Mouse (Mus musculus) kidney, postnatal 14 days (tissue): Measurements from ENCODE around the gene AU022252.
"Not testable (repeated sequence)": the region's sequence is repeated elsewhere in the genome, so short reads cannot be mapped to it uniquely, and the experiment has no call there.

Source experiments
- DNase-seq: peaks from one replicate; pipeline ENCODE4 v3.0.0; 2022; ENCODE audit warnings: mixed read lengths

Gene AU022252

DNA sequence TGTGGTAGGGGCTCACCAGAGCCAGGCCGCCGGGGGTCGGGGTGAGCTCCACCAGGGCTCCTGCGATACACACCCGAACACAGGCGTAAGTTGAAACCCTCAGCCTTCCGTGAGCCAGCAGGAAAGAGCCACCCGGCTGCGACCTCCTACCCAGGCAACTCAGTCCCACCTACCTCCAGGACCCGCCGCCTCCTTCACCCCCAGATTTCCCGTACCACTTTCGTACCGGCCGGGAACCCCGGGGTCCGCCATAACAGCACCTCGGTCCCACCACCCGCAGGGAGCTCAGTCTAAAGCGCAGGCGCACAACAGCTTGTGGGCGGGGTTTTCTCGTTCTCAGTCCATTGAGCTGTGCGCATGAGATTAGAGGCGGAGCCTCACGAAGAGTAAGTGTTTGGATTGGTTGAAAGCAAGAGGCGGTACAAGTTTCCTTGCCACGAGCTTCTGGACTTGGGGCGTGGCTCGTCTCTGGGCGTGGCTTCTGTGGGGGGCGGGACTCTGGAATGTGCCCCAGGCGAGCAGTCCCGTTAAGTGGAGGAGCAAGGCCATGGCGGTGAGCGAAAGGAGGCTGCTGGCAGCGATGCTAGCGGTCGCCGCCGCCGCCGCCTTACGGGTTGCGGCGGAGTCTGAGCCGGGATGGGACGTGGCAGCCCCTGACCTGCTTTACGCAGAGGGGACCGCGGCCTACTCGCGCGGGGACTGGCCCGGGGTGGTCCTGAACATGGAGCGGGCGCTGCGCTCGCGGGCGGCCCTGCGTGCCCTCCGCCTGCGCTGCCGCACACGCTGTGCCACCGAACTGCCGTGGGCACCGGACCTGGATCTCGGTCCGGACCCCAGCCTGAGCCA, at the start of gene AU022252, which contains the start of gene P3h1:
AU022252 (minus strand) TSS at position 303 of the 846 bp plus-strand sequence.
P3h1 (plus strand) TSS at position 506 of the 846 bp plus-strand sequence.
- DNase-seq, result peak; percentile 100

DNA sequence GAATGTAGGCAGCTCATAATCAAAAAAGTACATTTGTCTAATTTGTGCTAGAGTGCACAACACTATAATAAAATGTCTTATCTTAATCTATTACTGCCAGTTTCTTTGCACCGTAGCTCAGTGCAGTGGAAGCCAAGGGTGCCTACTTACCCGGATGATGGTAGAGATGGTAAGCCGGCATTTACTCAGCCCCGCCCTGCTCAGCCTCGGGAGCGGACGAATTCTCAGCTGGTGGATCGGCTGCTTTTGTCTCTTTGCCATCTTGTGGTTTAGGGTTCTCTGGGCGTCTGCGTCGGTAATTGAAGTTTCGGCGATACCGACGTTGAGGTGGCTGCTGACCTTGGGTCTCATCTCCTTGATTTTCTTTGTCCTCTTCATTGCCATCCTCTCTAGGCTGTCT, 46.3 kb upstream of the AU022252 start:
- DNase-seq, result not testable (repeated sequence)

DNA sequence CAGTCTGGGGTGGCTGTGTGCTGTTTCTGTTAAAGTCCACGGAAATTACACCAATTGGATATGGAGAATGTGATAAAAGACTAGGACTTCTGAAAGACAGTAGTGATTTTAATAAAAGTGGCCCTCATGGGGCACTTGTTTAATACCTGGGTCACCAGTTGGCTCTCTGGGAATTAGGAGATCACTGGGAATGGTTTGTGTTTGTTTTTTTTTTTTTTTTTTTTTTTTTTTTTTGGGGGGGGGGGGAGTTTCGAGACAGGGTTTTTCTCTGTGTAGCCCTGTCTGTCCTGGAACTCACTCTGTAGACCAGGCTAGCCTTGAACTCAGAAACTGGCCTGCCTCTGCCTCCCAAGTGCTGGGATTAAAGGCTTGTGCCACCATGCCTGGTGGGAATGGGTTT, 43.2 kb upstream of the AU022252 start:
- DNase-seq, result no peak

DNA sequence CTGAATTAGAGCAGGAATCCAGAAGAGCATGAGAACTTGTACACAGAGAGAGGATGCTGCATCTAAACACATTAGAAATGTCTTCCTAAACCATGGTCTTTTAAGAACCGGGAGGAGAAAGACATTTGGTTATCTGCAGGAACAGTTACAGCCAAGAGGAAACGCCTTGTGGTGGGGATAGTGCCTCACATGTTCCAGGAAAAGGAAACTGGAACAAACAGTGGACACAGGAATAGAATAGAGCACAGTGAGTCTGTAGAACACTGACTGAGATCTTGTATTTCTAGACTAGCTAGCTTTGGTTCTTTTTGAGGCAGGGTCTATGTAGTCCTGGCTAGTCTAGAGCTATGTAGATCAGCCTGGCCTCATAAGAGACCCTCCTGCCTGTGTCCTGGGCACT, 42.7 kb upstream of the AU022252 start:
- no peak for DNase-seq

DNA sequence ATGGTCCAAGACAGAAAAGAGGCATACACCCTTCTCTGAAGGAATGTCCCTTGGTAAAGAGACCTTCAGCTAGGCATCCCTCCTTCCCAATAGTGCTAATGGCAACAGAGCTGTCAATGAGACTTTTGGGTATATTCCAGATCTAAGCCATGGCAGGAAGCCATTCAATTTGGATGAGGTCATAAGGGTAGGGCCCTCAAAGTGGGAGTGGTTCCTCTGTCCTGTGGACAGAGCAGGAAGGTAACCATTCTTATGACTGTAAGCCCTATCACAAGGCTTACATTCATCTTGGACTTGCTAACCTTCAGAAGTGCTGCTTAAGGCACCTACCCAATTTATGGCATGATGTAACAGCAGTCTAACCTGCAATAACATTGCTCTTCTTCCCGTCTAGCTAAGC, 42.1 kb upstream of the AU022252 start:
- no peak for DNase-seq

DNA sequence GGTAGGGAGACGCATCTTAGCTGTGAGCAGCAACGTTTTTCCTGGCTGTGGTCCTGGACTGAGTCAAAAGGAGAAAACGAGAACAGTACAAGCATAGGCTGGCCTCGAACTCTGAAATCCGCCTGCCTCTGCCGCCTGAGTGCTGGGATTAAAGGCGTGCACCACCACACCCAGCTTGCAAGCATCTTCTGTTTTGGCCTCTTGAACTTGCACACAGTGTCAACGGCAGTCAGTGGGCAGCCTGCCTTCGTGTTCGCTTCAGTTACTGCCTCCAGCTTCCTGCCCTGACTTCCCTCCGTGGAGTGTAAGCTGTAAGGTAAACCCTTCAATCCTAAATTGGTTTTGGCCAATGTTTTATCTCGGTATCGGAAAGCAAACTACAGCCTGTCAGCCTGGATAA, 34.1 kb upstream of the AU022252 start:
- DNase-seq, result no peak

DNA sequence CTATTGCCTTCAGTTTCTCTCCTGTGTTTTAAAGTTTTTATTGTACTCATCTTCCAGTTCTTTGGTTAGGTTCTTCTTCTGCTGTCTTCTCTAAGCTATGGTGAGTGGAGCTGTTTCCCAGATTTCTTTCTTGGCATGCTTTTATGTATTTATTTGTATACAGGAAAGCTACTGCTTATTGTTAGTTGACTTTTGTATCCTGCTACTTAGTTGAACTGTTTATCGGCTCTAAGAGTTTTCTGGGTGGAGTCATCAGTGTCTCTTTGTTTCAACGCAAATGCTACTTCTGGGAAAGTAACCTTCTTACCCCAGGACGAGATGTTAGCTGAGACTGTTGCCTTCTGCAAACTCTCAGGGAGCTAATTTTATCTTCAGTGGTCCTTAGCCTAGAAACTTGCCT, 30.9 kb upstream of the AU022252 start:
- DNase-seq, result no peak

DNA sequence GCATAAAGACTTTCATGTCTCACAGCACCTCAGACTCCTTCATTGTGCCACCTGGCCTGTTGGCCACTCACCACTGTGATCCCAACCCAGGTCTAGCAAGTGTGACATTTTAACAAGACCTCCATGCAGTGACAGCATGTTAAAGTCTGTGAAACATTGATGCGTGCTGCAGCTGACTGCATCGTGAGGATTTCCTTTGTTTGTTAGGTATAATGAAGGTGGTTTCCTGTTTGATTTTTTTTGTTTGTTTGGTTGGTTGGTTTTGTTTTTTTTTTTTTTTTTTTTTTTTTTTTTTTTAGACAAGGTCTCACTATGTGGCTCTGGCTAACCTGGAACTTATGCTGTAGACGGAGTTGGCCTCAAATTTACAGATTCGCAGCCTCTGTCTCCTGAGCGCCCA, 30.0 kb upstream of the AU022252 start:
- no peak for DNase-seq

DNA sequence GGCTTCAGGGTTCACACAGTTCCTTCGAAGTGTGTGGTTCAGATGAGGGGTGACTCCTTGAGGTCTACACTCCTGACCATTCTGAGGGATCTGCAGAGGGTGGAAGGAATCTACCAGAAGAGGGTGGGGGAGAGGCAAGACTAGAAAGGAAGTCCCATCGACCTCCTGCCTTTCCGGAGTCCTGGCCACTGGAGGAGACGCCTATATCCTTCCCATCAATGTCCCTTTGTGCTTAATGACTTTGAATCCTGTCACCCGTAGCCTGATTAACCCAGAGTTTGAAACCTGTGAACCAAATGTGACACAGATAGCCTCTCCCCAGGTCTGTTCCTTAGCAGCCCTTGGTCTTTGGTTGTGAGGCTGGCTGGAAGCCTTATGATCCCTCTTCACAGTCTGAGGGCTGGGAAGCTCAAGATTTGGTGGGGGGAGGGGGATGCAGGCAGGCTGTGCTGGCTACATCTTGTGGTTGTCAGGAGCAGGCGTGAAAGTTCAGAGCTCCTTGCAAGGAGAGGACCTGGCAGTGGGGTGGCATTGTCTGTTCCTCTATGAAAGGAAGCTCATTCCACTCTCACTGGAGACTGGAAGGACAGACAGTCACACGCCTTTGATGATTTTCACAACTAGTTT, 28.7 kb upstream of the AU022252 start:
- DNase-seq, result no peak

DNA sequence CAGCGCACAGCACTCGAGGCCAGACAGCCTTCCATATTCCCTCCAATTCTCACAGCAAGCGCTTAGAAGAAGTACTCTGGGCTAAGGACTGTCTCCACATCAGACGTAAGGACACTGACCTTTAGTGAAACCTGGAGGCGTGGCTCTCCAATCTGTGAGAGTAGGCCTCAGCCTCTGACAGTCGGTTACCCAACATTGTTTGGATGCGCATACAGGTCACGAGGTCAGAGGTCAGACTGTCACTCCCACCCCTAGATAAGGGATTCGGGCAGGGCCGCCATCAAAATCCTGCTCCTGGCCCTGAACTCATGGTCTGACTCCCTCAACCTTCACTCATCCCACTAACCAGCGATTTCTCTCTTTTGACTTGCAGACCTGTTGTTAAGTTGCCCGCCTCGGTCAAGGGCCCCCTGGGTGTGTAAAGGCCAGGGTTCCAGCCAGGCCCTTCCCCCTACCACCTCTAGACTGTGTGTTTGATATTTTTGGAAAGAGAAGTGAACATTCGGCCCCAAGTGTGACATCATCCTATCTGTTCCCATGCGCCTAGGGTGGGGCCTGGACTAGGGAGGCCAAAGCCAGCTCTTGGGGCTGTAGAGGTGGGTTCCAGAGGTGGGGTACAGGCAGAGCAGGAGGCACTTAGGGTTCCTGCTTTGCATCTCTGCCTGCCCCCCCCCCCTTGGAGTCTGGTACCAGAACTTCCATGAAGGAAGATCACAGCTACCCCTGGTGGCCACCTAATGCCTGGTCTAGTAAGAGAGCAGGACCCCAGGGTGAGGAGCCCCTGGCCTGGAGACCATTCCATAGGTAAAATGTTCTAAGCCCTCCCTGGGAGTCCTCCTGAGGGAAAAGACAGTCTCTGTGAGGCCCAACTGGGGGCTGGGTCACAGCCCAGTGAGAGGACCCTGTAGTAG, 27.1 kb upstream of the AU022252 start:
- no peak for DNase-seq

DNA sequence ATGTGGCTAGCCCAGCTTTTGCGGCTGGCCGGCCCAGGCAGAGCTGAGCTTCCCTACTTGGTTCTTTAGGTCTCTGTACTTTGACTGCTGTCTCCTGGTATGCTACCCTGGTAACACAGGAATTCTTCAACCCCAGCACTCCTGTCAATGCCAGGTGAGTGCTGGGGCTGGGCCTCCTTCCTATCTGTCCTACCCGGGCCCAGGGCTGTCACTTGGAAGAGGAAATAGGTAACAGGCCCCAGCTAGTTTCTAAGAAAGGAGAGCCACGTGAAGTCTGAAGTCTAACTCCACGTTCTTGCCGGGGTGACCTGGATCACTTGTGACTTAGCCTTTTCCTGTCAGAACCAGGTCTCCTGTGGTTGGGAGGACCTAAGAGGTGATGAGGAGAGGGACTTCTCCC, 24.6 kb upstream of the AU022252 start:
- no peak for DNase-seq

DNA sequence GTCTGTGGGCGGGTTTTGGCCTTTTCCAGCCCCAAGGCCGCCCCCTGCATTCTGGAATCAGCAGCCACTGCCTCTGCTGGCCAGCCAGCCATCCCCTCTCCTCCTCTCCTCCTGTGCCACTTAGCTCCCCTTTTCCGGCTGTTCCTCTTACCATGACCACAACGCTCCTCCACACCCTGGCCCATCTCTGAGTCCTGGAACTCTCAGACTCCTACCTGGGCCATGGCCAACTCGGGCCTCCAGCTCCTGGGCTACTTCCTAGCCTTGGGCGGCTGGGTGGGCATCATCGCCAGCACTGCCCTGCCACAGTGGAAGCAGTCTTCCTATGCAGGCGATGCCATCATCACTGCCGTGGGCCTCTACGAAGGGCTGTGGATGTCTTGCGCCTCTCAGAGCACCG, 22.8 kb upstream of the AU022252 start, which contains the start of gene Cldn19:
Cldn19 (plus strand) TSS at position 64 of the 400 bp plus-strand sequence.
- DNase-seq, result no peak

DNA sequence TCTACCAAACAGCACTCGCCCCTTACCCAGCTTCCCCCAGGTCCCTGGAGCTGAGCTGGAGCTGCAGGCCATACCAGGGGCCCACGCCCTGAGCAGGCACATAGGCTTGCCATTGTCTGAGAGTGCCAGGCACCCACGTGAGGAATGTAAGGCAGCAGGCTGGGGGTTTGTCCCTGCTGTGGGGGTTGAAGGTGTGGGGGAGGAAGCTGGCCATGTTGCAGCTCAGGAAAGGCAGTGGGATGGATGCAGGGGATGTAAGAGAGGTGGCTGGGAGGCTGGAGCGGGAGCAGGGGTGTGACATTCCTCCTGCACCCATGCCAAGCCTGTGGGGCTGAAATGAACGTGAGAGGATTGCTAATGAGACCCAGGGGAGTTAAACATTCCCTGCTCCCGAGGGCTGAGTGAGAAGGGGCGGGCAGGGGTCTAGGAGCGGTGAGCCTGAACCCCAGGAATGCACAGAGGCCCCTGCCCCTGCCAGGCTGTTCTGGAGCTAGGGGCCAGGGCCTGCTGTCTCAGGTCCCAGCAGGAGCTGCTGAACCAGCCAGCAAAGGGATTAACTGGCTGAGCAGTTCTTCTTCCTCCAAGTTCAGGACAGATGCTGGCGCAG, 21.6 kb upstream of the AU022252 start:
- DNase-seq, result peak; percentile 81

DNA sequence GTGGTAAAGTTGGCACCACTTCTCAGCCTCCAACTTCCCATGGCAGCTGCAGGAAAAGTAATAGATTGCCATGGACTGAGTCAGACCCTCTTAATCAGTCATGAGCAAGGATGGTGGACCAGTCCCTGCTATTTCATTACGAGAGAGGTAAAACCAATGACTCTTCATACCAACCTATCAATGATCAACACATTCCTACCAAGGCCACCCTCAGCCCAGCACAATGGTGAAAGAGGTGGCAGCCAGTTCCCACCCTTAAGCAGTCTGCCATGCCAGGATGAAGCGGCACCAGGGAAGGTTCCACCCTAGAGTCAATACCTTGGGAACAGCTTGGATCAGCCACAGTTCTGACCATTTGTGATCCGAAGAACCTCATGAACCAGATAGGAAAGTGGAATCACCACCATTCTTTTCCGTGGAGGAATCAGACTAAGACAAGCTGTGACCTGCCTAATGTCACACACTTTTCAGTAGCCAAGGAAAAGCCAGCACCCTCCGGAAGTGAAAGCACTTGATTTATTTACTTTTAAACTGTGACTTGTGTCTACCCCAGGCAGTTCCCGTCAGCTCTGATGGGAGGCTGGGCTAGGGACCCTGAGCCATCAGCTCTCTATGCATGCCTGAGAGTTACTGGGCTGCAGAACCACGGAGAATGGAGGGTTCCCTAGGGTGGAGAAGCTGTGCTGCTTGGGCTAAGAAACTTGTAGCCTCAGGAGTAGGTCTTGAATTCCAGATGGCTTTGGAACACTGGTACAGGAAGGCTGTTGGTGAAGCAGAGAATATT, 19.7 kb upstream of the AU022252 start:
- DNase-seq, result no peak

DNA sequence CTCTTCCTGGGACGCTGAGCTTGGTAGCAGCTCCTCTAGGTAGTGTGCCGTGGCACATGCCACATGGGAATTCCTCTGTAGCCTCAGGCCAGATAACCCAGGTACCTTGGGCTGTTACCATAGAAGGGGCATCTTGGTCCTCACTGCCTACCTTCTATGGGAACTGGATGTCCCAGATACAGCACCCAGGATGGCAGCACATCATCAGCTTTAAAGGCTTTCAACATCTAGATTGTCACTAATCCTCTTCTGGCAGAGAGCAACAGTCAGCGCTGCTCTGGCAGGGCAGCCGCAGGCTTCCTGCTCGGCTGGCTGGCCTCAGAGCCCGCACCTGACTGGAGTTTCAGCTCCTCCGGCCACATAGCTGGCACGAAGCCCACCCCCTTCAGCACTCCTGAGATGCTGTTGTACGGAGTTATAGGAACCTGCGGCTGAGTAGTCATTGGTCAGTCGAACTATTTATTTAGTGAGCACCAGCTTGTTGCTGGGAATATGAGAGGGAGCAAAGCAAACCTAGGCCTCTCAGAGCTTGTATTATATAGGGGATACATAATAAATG, 16.0 kb upstream of the AU022252 start:
- peak; percentile 62 for DNase-seq

DNA sequence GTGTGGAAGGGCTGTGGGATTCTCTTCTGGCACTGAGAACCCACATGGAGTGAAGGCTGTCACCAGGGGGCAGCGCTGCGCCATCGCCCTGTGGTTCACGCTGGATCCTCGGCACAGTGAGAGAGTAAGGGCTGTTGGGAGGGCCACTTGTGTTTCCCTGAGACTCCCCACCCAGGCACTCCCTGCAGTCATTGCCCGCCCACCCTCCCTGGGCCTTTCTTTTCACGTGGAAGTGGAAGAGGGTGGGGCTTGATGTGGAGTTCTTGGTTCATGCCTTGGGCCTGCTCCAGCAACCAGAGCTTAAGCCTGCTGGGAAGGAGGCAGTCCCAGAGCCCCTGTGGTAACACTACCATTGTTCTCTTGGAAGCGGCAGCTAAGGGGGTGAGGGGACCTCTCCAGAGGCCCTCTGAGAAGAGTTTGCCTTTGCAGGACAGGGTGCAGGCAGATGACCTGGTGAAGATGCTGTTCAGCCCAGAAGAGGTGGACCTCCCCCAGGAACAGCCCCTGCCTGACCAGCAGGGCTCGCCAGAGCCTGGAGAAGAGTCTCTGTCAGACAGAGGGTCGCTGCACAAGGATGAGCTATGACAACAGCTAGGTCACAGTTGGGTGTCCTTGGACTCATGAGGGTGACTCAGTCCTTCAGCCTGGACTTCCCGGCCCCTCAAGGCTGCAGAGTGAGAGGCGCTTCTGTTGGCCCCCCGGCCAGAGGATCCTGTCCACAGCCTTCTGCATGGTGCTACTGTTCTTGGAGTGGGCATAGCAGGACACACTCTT, 15.1 kb upstream of the AU022252 start:
- peak; percentile 87 for DNase-seq

DNA sequence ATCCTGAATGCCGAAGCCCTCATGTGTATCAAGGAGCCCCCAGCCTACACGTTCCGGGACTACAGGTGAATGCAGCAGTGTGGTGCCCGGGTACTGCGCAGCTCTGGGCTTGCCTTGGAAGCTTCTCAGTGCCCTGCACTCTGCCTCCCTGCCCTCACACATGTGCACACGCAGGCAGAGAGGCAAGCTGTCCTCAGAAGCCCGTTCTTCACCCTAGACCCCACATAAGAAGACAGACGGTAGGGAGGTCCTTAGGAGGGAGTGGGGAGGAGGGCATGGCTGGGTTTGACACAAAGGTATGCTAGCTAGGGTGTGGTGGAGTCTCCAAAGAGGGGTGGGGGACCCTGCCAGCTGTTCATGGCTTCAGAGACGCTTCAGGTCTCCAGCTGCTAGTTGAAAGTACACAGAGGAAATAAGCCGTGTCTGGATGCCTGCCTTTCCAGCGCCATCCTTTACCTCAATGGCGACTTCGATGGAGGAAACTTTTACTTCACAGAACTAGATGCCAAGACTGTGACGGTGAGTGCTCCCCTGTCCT, 14.2 kb upstream of the AU022252 start:
- no peak for DNase-seq

DNA sequence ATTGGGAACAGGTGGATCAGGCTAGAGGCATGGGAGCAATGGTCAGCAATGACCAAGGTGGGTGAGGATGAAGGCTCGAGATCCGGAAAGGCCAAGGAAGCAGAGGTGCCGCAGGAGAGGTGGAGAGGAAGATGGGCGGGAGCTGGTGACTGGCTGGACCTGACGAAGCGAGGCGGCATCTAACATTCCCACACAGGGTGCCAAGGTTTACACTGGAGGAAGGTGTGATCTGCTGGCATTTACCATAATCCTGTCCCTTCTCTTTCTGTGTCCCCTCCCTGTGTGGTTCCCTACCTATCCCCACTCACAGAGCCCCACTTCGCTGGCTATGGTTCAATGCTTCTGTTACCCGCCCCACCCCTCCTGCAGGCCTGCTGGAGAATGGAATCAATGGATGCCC, 13.4 kb upstream of the AU022252 start:
- DNase-seq, result no peak

DNA sequence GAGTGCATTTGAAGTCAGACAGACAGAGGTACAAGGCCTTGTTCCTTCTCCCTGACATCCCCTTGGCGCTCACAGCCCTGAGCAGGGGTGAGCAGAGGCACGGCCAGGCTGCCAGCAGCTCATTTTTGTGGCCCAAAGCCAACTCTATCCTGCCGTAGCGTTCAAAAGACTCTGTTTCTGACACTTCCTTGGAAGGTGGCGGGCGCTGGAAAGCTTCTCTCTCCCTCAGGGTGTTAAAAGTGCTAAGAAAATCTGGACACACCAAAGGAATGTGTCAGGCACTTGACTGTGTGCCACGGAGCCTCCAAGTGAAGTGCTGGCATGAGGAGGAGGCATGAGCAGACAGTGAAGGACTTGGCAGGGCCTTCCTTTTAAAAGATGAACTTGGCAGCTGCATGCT, 13.0 kb upstream of the AU022252 start:
- DNase-seq, result no peak

DNA sequence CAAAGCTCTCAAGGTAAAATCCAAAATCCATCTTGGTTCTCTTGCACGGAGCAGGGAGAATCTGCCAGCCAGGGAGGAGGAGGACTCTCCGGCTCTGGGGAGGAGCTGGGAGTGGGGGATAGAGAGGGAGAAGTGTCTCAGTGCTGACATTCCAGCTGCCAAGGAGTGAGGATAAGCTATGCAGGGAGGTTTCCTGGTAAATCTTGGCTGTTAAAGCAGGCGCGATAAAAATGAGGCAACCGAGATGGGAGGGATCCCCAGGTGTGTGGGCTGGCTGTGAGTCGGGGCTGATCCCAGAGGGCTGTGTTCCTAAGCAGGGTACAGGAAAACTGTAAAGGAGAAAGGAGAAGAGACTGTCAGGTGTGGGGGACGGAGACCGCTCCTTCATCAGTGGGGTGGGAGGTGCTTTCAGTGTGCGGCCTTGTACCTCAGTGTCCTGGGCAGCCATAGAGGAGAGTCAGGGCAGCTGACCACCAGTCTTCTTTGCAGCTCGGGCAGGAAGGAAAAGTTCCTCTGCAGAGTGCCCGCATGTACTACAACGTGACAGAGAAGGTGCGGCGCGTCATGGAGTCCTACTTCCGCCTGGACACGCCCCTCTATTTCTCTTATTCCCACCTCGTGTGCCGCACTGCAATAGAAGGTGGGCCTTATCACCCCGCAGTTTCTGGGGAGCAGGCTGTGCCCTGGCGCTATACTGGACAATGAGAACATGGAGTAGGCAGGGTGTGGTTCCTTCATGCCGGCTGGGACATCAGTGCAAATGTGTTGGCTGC, 12.1 kb upstream of the AU022252 start:
- DNase-seq, result no peak
